Mouse (Mus musculus): ENCODE measurements around the gene Ndufs6.

Ndufs6 gene

GRCm38 (mm10) chr13:73306430-73306829 is 21.9 kb downstream of the Ndufs6 start:
- no peak for DNase-seq (ENCODE audit: low read depth in 2 of 2, low spot score in 2 of 2)

GRCm38 (mm10) chr13:73306085-73306410 is 22.3 kb downstream of the Ndufs6 start:
- DNase-seq (ENCODE audit: low read depth in 2 of 2, low spot score in 2 of 2): no peak

- no peak for DNase-seq (ENCODE audit: low read depth in 2 of 2, low spot score in 2 of 2)
Measured at GRCm38 (mm10) chr13:73305398-73306084, 22.8 kb downstream of the Ndufs6 start.

- DNase-seq (ENCODE audit: low read depth in 2 of 2, low spot score in 2 of 2): no peak
Measured at GRCm38 (mm10) chr13:73304729-73305128, 23.6 kb downstream of the Ndufs6 start.

- no peak for DNase-seq (ENCODE audit: low read depth in 2 of 2, low spot score in 2 of 2)
Measured at GRCm38 (mm10) chr13:73299322-73299721, 29.0 kb downstream of the Ndufs6 start.

- DNase-seq (ENCODE audit: low read depth in 2 of 2, low spot score in 2 of 2): no peak
Measured at GRCm38 (mm10) chr13:73298717-73299116, 29.6 kb downstream of the Ndufs6 start.

- DNase-seq (ENCODE audit: low read depth in 2 of 2, low spot score in 2 of 2): no peak
Measured at GRCm38 (mm10) chr13:73291102-73291501, 37.2 kb downstream of the Ndufs6 start.

- DNase-seq (ENCODE audit: low read depth in 2 of 2, low spot score in 2 of 2): no peak
Measured at GRCm38 (mm10) chr13:73290206-73290605, 38.1 kb downstream of the Ndufs6 start.

- no peak for DNase-seq (ENCODE audit: low read depth in 2 of 2, low spot score in 2 of 2)
Measured at GRCm38 (mm10) chr13:73283534-73283933, 44.8 kb downstream of the Ndufs6 start.

- DNase-seq (ENCODE audit: low read depth in 2 of 2, low spot score in 2 of 2): no peak
Measured at GRCm38 (mm10) chr13:73282407-73282806, 45.9 kb downstream of the Ndufs6 start.

- DNase-seq (ENCODE audit: low read depth in 2 of 2, low spot score in 2 of 2): no peak
Measured at GRCm38 (mm10) chr13:73279196-73279595, 49.1 kb downstream of the Ndufs6 start.

- DNase-seq (ENCODE audit: low read depth in 2 of 2, low spot score in 2 of 2): no peak
Measured at GRCm38 (mm10) chr13:73277797-73278196, 50.5 kb downstream of the Ndufs6 start.

GRCm38 (mm10) chr13:73277361-73277760 is 51.0 kb downstream of the Ndufs6 start:
- no peak for DNase-seq (ENCODE audit: low read depth in 2 of 2, low spot score in 2 of 2)

GRCm38 (mm10) chr13:73273536-73273935 is 54.8 kb downstream of the Ndufs6 start:
- DNase-seq (ENCODE audit: low read depth in 2 of 2, low spot score in 2 of 2): no peak

GRCm38 (mm10) chr13:73272794-73273282 is 55.5 kb downstream of the Ndufs6 start:
- no peak for DNase-seq (ENCODE audit: low read depth in 2 of 2, low spot score in 2 of 2)

- DNase-seq (ENCODE audit: low read depth in 2 of 2, low spot score in 2 of 2): no peak
Measured at GRCm38 (mm10) chr13:73271336-73272242, 56.8 kb downstream of the Ndufs6 start.

GRCm38 (mm10) chr13:73270451-73271081 is 57.8 kb downstream of the Ndufs6 start:
- no peak for DNase-seq (ENCODE audit: low read depth in 2 of 2, low spot score in 2 of 2)

- no peak for DNase-seq (ENCODE audit: low read depth in 2 of 2, low spot score in 2 of 2)
Measured at GRCm38 (mm10) chr13:73269891-73270290, 58.5 kb downstream of the Ndufs6 start.

All from CD8-positive naive resting alpha-beta T cell, adult 2 months (primary cell).